Mouse (Mus musculus) adrenal gland, adult 2 months (tissue): ENCODE results near the gene Snap23. TPM values are rescaled to one million over a fixed set of nuclear protein-coding genes. Genes with fewer than 3 reads are reported as not detected.

Experiments
- DNase-seq: peaks from one replicate; pipeline ENCODE4 v3.0.0; 2021
- polyA plus RNA-seq: library from polyadenylated mRNA; depleted of rRNA; stranded (reverse); fragments of >200 nt; gene quantifications from 2 replicates; pipeline ENCODE4 v1.2.3, GENCODE M21; 2012
- total RNA-seq, 2 experiments: library from RNA; stranded (reverse); gene quantifications; 2 replicates each; pipeline ENCODE4 v1.2.3; 2021

Snap23 gene
- total and polyA plus RNA-seq, 3 experiments, result 2.1 to 90.8 (median 54.3) TPM

- DNase-seq, result no peak
These were observed 10.8 kb downstream of the Snap23 start for GRCm38 (mm10) chr2:120578286-120578685.

GRCm38 (mm10) chr2:120589759-120590158, 22.3 kb downstream of the Snap23 start:
- DNase-seq, result no peak

- DNase-seq, result no peak
These were observed 24.8 kb downstream of the Snap23 start for GRCm38 (mm10) chr2:120592227-120592626.

GRCm38 (mm10) chr2:120597734-120598133, 30.3 kb downstream of the Snap23 start:
- DNase-seq, result no peak

GRCm38 (mm10) chr2:120599506-120599905, 32.0 kb downstream of the Snap23 start:
- no peak for DNase-seq

- peak; percentile 19 for DNase-seq
These were observed 38.7 kb downstream of the Snap23 start for GRCm38 (mm10) chr2:120606021-120606690.

- peak; percentile 93 for DNase-seq
These were observed 41.6 kb downstream of the Snap23 start, which contains the start of the genes Haus2 and Lrrc57 for GRCm38 (mm10) chr2:120608830-120609723. Gene Haus2 (plus strand): TSS chr2:120609383. Gene Lrrc57 (minus strand): TSS chr2:120609520.

GRCm38 (mm10) chr2:120616279-120617163, 49.0 kb downstream of the Snap23 start:
- DNase-seq, result no peak

GRCm38 (mm10) chr2:120619538-120619937, 52.1 kb downstream of the Snap23 start:
- no peak for DNase-seq

GRCm38 (mm10) chr2:120622920-120623319, 55.4 kb downstream of the Snap23 start:
- no peak for DNase-seq

- DNase-seq, result no peak
These were observed 60.8 kb downstream of the Snap23 start for GRCm38 (mm10) chr2:120628076-120628865.

GRCm38 (mm10) chr2:120628886-120629735, 61.6 kb downstream of the Snap23 start, which contains the start of gene Stard9:
Gene Stard9 (plus strand): TSS chr2:120629121.
- peak; percentile 99 for DNase-seq

- no peak for DNase-seq
These were observed 62.8 kb downstream of the Snap23 start for GRCm38 (mm10) chr2:120630246-120630645.

GRCm38 (mm10) chr2:120630655-120631054, 63.2 kb downstream of the Snap23 start:
- peak; percentile 20 for DNase-seq

- DNase-seq, result no peak
These were observed 64.0 kb downstream of the Snap23 start for GRCm38 (mm10) chr2:120631521-120631920.

- DNase-seq, result peak; percentile 49
These were observed 64.5 kb downstream of the Snap23 start for GRCm38 (mm10) chr2:120631957-120632356.

- DNase-seq, result no peak
These were observed 73.4 kb downstream of the Snap23 start for GRCm38 (mm10) chr2:120640835-120641234.

GRCm38 (mm10) chr2:120643836-120644235, 76.4 kb downstream of the Snap23 start:
- no peak for DNase-seq

GRCm38 (mm10) chr2:120646777-120647176, 79.3 kb downstream of the Snap23 start:
- DNase-seq, result no peak
